Mouse (Mus musculus) stomach, embryonic 16.5 days (tissue): Measurements from ENCODE around the gene 4930572O03Rik. TPM values are rescaled to one million over a fixed set of nuclear protein-coding genes. Genes with fewer than 3 reads are reported as not detected.
"Not testable (repeated sequence)": the region's sequence is repeated elsewhere in the genome, so short reads cannot be mapped to it uniquely, and the experiment has no call there.

Experiments
- ATAC-seq: fragments of 200-750 bp; cut with Nextera tagmentation; 2 replicates; pipeline ENCODE4 v1.8.0; 2017; ENCODE audit warnings: moderate number of reproducible peaks, moderate TSS enrichment; ENCODE audit not compliant: insufficient read depth, low FRiP score
- H3K27ac ChIP-seq: fragments of 300-500 bp; sonication (generic); 2 replicates; pipeline ENCODE4 v1.5.1; 2014; ENCODE audit warnings: low read length
- H3K27me3 ChIP-seq: fragments of 300-500 bp; sonication (generic); 2 replicates; pipeline ENCODE4 v1.6.1; 2014; ENCODE audit warnings: low read length, control low read depth, mixed read lengths; ENCODE audit not compliant: control insufficient read depth, insufficient read depth
- H3K36me3 ChIP-seq: fragments of 300-500 bp; sonication (generic); 2 replicates; pipeline ENCODE4 v1.6.1; 2014; ENCODE audit warnings: low read length; ENCODE audit not compliant: control insufficient read depth, insufficient read depth
- H3K4me1 ChIP-seq: fragments of 300-500 bp; sonication (generic); 2 replicates; pipeline ENCODE4 v1.6.1; 2014; ENCODE audit warnings: low read length, control low read depth, mixed read lengths; ENCODE audit not compliant: control insufficient read depth, insufficient read depth
- H3K4me2 ChIP-seq: fragments of 300-500 bp; sonication (generic); 2 replicates; pipeline ENCODE4 v1.6.1; 2014; ENCODE audit warnings: low read depth, low read length, mixed read lengths
- H3K4me3 ChIP-seq: fragments of 300-500 bp; sonication (generic); replicated peaks from 2 replicates; pipeline ENCODE4 v1.5.1; 2014; ENCODE audit warnings: mild to moderate bottlenecking, low read length
- H3K9ac ChIP-seq: fragments of 300-500 bp; sonication (generic); 2 replicates; pipeline ENCODE4 v1.6.1; 2014; ENCODE audit warnings: low read length
- H3K9me3 ChIP-seq: fragments of 300-500 bp; sonication (generic); replicated peaks from 2 replicates; pipeline ENCODE4 v1.6.1; 2016; ENCODE audit warnings: low read length, control low read depth; ENCODE audit not compliant: control insufficient read depth
- WGBS: fragments of 180-500 bp; shearing (Covaris S2); extraction: QIAGEN DNeasy Blood & Tissue Kit; methylation state at CpG from one replicate; pipeline ENCODE4 v1.1.7; 2014; 5-methylcytosine and 5-hydroxymethylcytosine counted together
- polyA plus RNA-seq: library from polyadenylated mRNA; unstranded; fragments of >200 nt; fragmentation: Nextera tagmentation; extraction: Ambion mirVana; gene quantifications from 2 replicates; pipeline ENCODE4 v1.2.1, GENCODE M21; 2015

The 4930572O03Rik gene
- polyA plus RNA-seq = not detected in 2 replicates

DNA sequence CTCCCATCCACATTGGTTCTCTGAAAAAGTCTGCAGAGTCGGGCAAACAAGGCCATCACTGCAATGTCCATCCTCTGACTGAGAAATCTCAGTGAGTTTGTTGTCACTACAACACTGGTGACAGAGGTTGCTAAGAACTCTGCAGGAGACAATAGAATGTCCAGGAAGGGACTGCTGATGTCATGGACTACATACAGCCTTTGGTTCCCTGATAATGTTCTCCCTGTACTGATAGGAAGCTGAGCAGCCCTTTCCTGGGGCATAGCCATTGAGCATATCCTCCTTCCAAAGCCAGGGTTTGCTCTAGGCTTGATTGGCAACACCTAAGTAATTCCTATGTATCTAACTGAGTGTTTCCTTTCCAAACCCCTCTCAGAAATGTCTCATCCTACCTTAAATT lies at the start of gene 4930572O03Rik:
Gene 4930572O03Rik (minus strand): TSS at position 101 of the 400 bp plus-strand sequence.
- not testable (repeated sequence) for H3K27ac ChIP-seq, H3K4me2 ChIP-seq, H3K4me3 ChIP-seq, H3K4me1 ChIP-seq, ATAC-seq, H3K9me3 ChIP-seq, H3K36me3 ChIP-seq, H3K9ac ChIP-seq, H3K27me3 ChIP-seq
- 62% methylated on average over 1 of the region's 1 CpGs for WGBS

DNA sequence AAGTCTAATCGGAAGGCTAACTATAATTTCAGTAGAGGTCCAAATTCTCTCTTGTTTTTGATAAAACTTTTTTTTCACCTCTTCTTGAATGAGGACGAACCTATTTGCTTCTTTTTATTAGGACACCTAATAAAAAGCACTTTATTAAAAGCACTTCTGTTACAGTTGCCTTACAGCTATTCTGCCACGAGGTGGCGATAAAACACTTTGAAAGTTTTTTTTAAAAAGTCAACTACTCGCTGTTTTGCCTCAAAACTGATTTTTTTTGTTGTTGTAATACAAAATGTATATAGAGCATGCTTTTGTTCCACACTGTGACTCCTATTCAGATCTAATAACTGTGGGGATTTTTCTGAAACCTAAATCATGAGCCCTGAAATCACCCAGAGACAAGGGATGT lies 46.0 kb upstream of the 4930572O03Rik start:
- H3K9me3 ChIP-seq, H3K4me1 ChIP-seq, H3K27ac ChIP-seq, ATAC-seq, H3K4me3 ChIP-seq, H3K9ac ChIP-seq, H3K36me3 ChIP-seq, H3K27me3 ChIP-seq, H3K4me2 ChIP-seq: not testable (repeated sequence)
- 23% methylated on average over 5 of the region's 5 CpGs for WGBS

DNA sequence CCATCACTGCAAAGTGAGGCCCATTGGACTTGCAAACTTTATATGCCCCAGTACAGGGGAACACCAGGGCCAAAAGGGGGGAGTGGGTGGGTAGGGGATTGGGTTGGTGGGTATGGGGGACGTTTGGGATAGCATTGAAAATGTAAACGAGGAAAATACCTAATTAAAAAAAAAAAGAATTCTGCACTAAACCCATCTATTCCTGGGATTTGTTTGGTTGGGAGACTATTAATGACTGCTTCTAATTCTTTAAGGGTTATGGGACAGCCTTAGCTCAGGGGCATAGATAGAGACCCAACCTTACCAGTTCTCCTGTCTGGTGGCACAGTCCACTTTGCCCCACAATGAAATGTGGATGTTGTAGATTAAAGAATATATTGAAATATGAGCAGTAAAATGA lies 40.9 kb upstream of the 4930572O03Rik start:
- H3K36me3 ChIP-seq, ATAC-seq, H3K9me3 ChIP-seq, H3K27ac ChIP-seq, H3K9ac ChIP-seq, H3K4me1 ChIP-seq, H3K4me2 ChIP-seq, H3K4me3 ChIP-seq, H3K27me3 ChIP-seq: not testable (repeated sequence)
- 43% methylated on average over 2 of the region's 2 CpGs for WGBS

DNA sequence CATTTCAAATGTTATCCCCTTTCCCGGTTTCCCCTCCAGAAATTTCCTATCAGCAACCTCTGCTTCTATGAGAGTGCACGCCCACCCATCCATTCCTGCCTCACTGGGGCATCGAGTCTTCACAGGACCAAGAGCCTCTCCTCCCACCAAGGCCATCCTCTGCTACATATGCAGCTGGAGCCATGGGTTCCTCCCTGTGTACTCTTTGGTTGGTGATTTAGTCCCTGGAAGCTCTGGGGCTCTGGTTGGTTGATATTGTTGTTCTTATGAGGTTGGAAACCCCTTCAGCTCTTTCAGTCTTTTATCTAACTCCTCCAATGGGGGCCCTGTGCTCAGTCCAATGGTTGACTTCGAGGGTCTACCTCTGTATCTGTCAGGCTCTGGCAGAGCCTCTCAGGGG lies 35.0 kb upstream of the 4930572O03Rik start:
- 75% methylated on average over 4 of the region's 4 CpGs for WGBS
- H3K9me3 ChIP-seq, H3K36me3 ChIP-seq, H3K27me3 ChIP-seq, H3K4me2 ChIP-seq, H3K27ac ChIP-seq, H3K4me1 ChIP-seq, H3K9ac ChIP-seq, H3K4me3 ChIP-seq: not testable (repeated sequence)
- ATAC-seq = peak; percentile 41; the same call in 1 of the 2 replicates

DNA sequence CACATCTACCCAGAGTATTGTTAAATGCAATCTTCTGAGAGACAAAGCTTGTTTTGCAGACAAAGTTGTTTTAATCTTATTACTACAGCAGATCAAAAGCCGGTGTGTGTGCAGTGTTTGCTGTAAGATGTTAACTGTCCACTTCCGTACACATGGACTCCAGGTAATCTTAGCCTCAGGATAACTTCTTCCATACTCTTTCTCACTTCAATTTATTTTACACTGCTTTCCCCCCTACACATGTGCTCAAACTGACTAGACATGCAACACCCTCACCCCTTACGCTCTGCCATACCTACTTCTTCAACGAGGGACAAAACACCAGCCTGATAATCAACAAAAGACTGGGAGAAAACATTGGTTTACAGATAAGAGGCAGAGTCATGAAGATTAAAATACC lies 34.0 kb upstream of the 4930572O03Rik start:
- H3K36me3 ChIP-seq, ATAC-seq, H3K9ac ChIP-seq, H3K9me3 ChIP-seq, H3K27me3 ChIP-seq, H3K4me3 ChIP-seq, H3K4me1 ChIP-seq, H3K4me2 ChIP-seq, H3K27ac ChIP-seq: not testable (repeated sequence)
- WGBS = 70% methylated on average over 4 of the region's 4 CpGs

DNA sequence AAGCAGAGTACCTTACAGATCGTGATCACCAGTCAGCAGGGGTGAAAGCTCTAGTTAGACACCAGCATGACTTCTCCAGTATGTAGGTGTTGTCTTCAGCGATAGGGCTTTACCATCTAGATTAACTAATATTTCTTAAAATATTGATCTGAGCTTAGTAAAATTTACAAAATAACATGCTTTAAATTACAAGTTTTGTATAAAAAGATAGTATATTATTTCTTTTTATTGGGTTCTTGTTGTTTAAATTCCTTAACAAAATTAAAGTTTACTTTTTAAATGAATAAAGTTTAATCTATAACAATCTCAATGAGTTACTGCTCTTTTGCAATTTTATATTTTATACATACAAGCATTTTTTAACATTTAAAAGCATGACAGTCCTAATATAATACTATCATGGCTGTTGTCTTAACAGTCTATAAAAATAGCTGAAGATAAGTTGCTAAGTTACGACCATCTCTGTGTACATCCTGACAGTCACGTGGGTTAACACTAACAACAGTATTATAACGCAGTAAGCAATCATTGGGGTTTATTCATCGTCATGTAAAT lies 32.9 kb upstream of the 4930572O03Rik start:
- H3K27ac ChIP-seq, H3K27me3 ChIP-seq, H3K4me1 ChIP-seq, H3K36me3 ChIP-seq, H3K9me3 ChIP-seq, H3K9ac ChIP-seq, H3K4me3 ChIP-seq, H3K4me2 ChIP-seq: not testable (repeated sequence)
- WGBS = 75% methylated on average over 6 of the region's 6 CpGs
- peak; percentile 81 for ATAC-seq

DNA sequence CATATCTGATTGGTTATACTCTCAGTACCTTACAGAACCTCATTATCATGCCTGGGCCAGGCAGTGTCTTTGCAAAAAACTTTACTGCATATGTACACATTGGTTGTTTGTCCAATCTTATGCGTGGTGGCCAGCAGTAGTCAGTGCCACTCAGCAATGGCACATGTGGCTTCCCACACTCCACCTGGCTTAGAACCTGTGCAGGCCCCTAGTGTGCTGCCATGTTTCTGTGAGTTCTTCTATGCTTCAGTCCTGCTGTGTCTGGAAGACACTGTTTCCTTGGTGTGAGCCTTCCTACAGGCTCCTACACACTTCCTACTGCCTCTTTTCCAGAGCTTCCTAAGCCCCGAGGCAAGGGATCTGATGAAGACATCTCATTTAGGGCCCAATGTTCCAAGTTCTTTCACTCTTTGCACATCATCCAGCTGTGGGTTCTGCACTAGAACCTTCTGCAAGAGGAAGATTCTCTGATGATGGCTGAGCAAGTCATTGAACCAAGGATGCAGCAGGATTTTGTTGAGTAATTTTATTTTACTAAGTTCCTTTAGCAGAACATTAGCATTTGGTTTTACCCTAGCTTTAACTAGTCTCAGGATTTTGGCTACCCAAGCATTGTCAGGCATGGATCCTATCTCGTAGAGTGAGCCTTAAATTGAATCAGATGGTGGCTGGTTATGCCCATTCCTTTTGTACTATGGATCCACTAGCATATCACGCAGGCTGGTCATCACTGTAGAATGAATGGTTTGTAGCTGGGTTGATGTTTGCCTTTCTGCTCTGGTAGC lies 32.2 kb upstream of the 4930572O03Rik start:
- H3K9ac ChIP-seq, H3K27ac ChIP-seq, H3K36me3 ChIP-seq, H3K27me3 ChIP-seq, H3K4me2 ChIP-seq, H3K4me3 ChIP-seq, H3K9me3 ChIP-seq, H3K4me1 ChIP-seq: not testable (repeated sequence)
- ATAC-seq = peak; percentile 88
- WGBS = 56% methylated on average over 4 of the region's 4 CpGs

DNA sequence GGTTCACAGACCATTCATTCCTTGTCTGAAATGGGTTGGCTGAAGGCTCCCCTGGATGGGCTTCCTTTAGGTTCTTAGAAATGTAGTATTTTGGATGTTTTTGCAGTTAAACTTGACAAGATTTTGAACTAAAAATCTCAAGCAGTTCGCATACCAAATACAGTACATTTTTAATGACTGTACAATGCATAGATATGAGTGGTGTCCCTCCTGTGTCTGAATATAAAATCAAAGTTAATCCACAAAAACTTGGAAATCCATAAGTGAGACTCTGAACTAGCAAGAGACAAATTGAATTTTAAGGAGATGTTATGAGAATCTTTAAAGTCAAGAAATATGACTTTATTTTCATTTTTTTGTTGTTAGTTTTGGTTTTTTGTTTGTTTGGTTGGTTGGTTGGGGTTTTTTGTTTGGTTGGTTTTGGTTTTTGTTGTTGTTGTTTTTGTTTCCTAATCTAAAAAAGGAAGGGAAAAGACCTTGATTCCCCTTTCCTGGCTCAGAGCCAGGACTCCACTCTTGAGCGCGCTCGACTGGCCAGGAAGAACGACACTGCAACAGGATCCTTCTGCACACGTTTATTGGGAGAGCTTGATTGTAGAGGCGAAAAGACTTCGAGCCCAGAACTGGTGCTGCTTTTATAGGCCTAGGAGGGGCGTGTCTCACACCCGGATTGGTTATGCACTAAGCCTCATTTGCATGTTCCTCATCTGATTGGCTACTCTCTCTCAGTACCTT lies 24.6 kb upstream of the 4930572O03Rik start:
- 77% methylated on average over 7 of the region's 10 CpGs for WGBS
- not testable (repeated sequence) for H3K4me1 ChIP-seq
- ATAC-seq = peak; percentile 71

More for the DNA sequence above, 24.6 kb upstream of the 4930572O03Rik start:
- not testable (repeated sequence) for H3K27ac ChIP-seq, H3K27me3 ChIP-seq, H3K36me3 ChIP-seq, H3K9ac ChIP-seq, H3K9me3 ChIP-seq, H3K4me3 ChIP-seq, H3K4me2 ChIP-seq
